Mouse (Mus musculus) forebrain, postnatal 0 days (tissue): ENCODE measurements around the gene Gm17349. TPM values are rescaled to one million over a fixed set of nuclear protein-coding genes. Genes with fewer than 3 reads are reported as not detected.
"Not testable (repeated sequence)": the region's sequence is repeated elsewhere in the genome, so short reads cannot be mapped to it uniquely, and the experiment has no call there.

Experiments
- ATAC-seq: fragments of 200-750 bp; cut with Nextera tagmentation; 2 replicates; pipeline ENCODE4 v1.8.0; 2017; ENCODE audit warnings: mild to moderate bottlenecking, moderate library complexity
- DNase-seq: peaks from one replicate; pipeline ENCODE4 v3.0.0-alpha.2; 2015
- H3K27ac ChIP-seq: fragments of 300-500 bp; sonication (generic); 2 replicates; pipeline ENCODE4 v1.5.1; 2014; ENCODE audit warnings: low read depth, mild to moderate bottlenecking, antibody characterized with exemption, low read length, moderate library complexity, mixed read lengths
- H3K27me3 ChIP-seq: fragments of 300-500 bp; sonication (generic); 2 replicates; pipeline ENCODE4 v1.6.1; 2014; ENCODE audit warnings: mild to moderate bottlenecking, low read length, mixed read lengths; ENCODE audit not compliant: insufficient read depth
- H3K36me3 ChIP-seq: fragments of 300-500 bp; sonication (generic); 2 replicates; pipeline ENCODE4 v1.6.1; 2014; ENCODE audit warnings: mild to moderate bottlenecking, moderate library complexity; ENCODE audit not compliant: insufficient read depth
- H3K4me1 ChIP-seq: fragments of 300-500 bp; sonication (generic); 2 replicates; pipeline ENCODE4 v1.6.1; 2014; ENCODE audit warnings: antibody characterized with exemption; ENCODE audit not compliant: insufficient read depth
- H3K4me2 ChIP-seq: fragments of 300-500 bp; sonication (generic); 2 replicates; pipeline ENCODE4 v1.6.1; 2014; ENCODE audit warnings: low read depth, mild to moderate bottlenecking, moderate library complexity
- H3K4me3 ChIP-seq: fragments of 300-500 bp; sonication (generic); 2 replicates; pipeline ENCODE4 v1.5.1; 2014; ENCODE audit warnings: low read depth, low read length, mixed read lengths
- H3K9ac ChIP-seq: fragments of 300-500 bp; sonication (generic); 2 replicates; pipeline ENCODE4 v1.6.1; 2014; ENCODE audit warnings: mild to moderate bottlenecking
- H3K9me3 ChIP-seq: fragments of 300-500 bp; sonication (generic); 2 replicates; pipeline ENCODE4 v1.6.1; 2016; ENCODE audit warnings: low read length
- CTCF ChIP-seq: sonication (generic); IDR thresholded peaks from 2 replicates; pipeline ENCODE4 v1.5.1; 2016; ENCODE audit warnings: antibody characterized with exemption, control low read depth, low read depth
- WGBS: fragments of 180-500 bp; shearing (Covaris S2); extraction: QIAGEN DNeasy Blood & Tissue Kit; methylation state at CpG from one replicate; pipeline ENCODE4 v1.1.7; 2014; 5-methylcytosine and 5-hydroxymethylcytosine counted together
- polyA plus RNA-seq: library from polyadenylated mRNA; unstranded; fragments of >200 nt; fragmentation: Nextera tagmentation; extraction: Ambion mirVana; gene quantifications from 2 replicates; pipeline ENCODE4 v1.2.1, GENCODE M21; 2015
- total RNA-seq: library from RNA; depleted of rRNA; stranded (reverse); fragments of >200 nt; gene quantifications from 2 replicates; pipeline ENCODE4 v1.2.3, GENCODE M21; 2014

The Gm17349 gene
- total and polyA plus RNA-seq, 2 experiments from 2014 or later: not detected

DNA sequence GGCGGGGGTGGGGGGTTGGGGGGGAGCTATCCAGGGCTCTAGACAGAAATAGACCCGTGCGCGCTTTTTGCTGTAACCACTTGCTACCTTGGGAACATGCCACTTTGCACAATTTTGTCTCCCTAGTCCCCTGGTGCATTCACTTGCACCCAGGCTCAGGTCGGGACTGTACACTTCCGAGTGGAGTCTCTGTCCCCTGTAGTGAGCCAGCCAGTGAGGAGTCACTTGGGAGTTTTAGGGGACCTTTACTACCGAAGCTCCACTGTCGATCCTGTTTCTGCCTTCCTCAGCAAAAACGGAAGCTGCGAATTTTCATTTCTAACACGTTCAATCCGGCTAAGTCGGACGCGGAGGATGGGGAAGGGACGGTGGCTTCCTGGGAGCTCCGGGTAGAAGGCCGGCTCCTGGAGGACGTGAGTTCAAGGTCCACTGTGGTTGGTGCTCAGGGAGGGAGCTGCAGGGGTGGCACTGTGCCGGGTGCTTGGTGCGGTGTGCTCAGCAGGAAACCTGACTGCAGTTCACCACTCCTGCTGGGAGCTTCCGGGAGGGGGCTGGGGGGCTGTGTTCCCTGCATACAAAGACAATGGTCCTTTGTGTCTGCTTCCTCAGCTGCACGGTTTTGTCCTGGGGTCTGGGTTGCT is 1.1 kb downstream of the Gm17349 start:
- 23% methylated on average over 23 of the region's 23 CpGs for WGBS
- H3K9ac ChIP-seq: peak overlapping the region; percentile 97
- H3K27me3 ChIP-seq: no peaks in the 10 kb centered on the region
- H3K9me3 ChIP-seq: no peaks in the 10 kb centered on the region
- TF ChIP-seq CTCF: no peak
- peak overlapping the region; percentile 98; the same call in 1 of the 2 replicates for H3K27ac ChIP-seq
- DNase-seq (no peak), ATAC-seq (no peak)
- peaks cover 20% of the 10 kb centered on the region for H3K4me1 ChIP-seq
- peak overlapping the region; percentile 22 for H3K4me3 ChIP-seq
- H3K4me2 ChIP-seq: peak overlapping the region; percentile 83
- peaks cover 54% of the 10 kb centered on the region for H3K36me3 ChIP-seq

DNA sequence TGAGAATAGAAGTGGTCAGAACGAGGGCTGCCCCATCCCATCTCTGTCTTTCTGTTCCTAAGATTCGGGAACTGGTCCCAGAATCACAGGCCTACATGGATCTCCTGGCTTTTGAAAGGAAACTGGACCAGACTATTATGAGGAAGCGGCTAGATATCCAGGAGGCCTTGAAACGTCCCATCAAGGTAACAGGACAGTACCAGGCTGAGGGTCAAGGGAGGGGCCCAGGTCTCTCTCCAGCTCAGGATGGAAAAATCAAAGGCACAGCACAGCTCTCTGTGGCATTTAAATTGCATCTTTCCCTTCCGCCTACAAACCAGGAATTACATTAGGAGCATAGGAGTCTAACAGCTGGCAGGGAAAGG is 1.6 kb downstream of the Gm17349 start:
- DNase-seq (no peak), ATAC-seq (no peak)
- WGBS: 61% methylated on average over 5 of the region's 5 CpGs
- no peak for TF ChIP-seq CTCF
- Histone ChIP-seq H3K9me3 (no peaks in the 10 kb centered on the region), H3K4me3 (peak overlapping the region; percentile 97), H3K27me3 (no peaks in the 10 kb centered on the region), H3K27ac (0 out of 2 replicates have a peak overlapping the region, but pooled peaks have one; percentile 98), H3K4me1 (peaks cover 20% of the 10 kb centered on the region), H3K36me3 (peaks cover 51% of the 10 kb centered on the region), H3K4me2 (peak overlapping the region; percentile 83), H3K9ac (peak overlapping the region; percentile 97; the same call in 1 of the 2 replicates)

- Histone ChIP-seq H3K27ac (peak overlapping the region; percentile 98), H3K36me3 (peaks cover 49% of the 10 kb centered on the region), H3K27me3 (no peaks in the 10 kb centered on the region), H3K4me1 (peaks cover 20% of the 10 kb centered on the region), H3K4me2 (peak overlapping the region; percentile 83), H3K9ac (peak overlapping the region; percentile 97), H3K4me3 (peak overlapping the region; percentile 97), H3K9me3 (no peaks in the 10 kb centered on the region)
- ATAC-seq: no peak
- TF ChIP-seq CTCF: no peak
- no peak for DNase-seq
- 64% methylated on average over 9 of the region's 9 CpGs for WGBS
Measured at GRCm38 (mm10) chr15:99703104-99703503, 2.2 kb downstream of the Gm17349 start.

- peak within 1 kb of the TSS; percentile 97 for H3K9ac ChIP-seq
Measured at GRCm38 (mm10) chr15:99701999-99702900, 3.0 kb downstream of the Gm17349 start, which contains the start of gene Smarcd1. Gene Smarcd1 (plus strand): TSS chr15:99702129.

DNA sequence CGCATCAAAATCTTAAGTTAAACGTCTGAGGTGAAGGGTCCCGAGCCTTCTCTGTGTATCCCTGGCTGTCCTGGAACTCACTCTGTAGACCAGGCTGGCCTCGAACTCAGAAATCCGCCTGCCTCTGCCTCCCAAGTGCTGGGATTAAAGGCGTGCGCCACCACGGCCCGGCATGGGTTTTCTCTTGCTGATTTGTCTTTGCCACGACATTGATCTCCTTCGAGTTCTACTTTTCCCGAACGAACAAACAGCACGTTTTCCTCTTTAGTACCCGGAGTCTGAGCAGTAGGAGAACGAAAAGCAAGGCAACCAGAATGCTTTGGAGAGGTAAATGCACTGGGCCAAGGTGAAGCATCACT is 3.7 kb downstream of the Gm17349 start:
- H3K9me3 ChIP-seq, ATAC-seq, DNase-seq, H3K27me3 ChIP-seq: not testable (repeated sequence)
- peak overlapping the region; percentile 83 for H3K4me2 ChIP-seq
- H3K36me3 ChIP-seq: peaks cover 47% of the 10 kb centered on the region
- peak overlapping the region; percentile 97 for H3K9ac ChIP-seq
- WGBS: 44% methylated on average over 16 of the region's 16 CpGs
- H3K4me3 ChIP-seq: peak overlapping the region; percentile 97
- peaks cover 20% of the 10 kb centered on the region for H3K4me1 ChIP-seq
- peak overlapping the region; percentile 98 for H3K27ac ChIP-seq

More at GRCm38 (mm10) chr15:99701999-99702900, 3.0 kb downstream of the Gm17349 start, which contains the start of gene Smarcd1:
- peak; percentile 90 for TF ChIP-seq CTCF
- under 1% methylated on average over 65 of the region's 71 CpGs for WGBS
- Histone ChIP-seq H3K27ac (peak within 1 kb of the TSS; percentile 98), H3K9me3 (no peaks in the 10 kb centered on the region), H3K4me2 (peak within 1 kb of the TSS; percentile 83), H3K4me3 (peak within 1 kb of the TSS; percentile 97), H3K36me3 (peaks cover 46% of the 10 kb centered on the region), H3K4me1 (peaks cover 20% of the 10 kb centered on the region), H3K27me3 (no peaks in the 10 kb centered on the region)
- DNase-seq (peak; percentile 98), ATAC-seq (peak; percentile 97)

DNA sequence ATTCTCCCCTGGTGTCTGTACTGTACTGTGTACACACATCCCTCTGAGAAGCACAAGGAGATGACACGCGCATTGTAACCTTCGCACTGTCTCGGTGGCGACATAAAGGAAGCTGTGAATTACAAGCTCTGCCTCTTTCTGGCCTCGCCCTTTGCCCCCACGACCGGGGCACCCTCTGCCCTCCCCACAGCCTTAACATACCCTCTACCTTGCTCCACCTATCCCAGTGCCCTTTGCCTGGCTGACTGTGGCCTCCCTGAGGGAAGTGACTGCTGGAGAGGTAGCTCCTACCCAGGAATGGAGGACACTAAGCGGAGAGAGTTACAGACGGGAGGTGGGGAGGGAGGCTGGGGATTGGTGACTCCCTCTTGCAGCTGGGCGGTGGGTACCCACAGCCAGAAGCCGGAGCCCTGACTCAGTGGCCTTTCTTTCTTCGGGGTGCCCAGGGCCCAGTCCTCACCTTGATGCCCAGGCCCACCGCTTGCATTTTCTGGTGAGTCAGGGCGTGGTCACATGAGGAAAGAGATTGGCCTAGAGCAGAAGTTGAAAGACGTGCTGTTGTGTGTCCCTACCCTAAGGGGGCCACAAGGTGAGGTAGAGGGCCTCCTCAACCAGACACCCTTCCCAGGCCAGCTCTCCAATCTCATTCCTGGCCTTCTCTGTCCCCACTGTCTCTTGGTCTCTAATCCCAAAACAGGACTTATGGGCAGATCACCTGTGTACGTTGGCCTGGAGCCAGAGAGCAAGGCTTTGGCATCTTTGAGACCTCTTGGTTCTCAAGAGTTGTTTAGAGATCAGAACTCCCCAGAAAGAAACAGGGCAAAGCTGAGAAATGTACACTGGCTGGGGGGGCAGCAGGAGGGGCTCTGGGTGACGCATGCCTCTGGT is 4.8 kb downstream of the Gm17349 start:
- 90% methylated on average over 18 of the region's 18 CpGs for WGBS
- peaks cover 51% of the 10 kb centered on the region for H3K36me3 ChIP-seq
- TF ChIP-seq CTCF: no peak
- no peak for DNase-seq
- no peak overlapping the region for H3K9ac ChIP-seq
- no peaks in the 10 kb centered on the region for H3K27me3 ChIP-seq
- no peak for ATAC-seq
- H3K4me2 ChIP-seq: no peak overlapping the region
- H3K4me1 ChIP-seq: peaks cover 20% of the 10 kb centered on the region
- H3K9me3 ChIP-seq: no peaks in the 10 kb centered on the region
- H3K27ac ChIP-seq: 0 out of 2 replicates have a peak overlapping the region, but pooled peaks have one; percentile 98
- no peak overlapping the region for H3K4me3 ChIP-seq
